Mouse (Mus musculus) heart, adult 18-20 months (tissue): ENCODE results near the gene Lfng. TPM values are rescaled to one million over a fixed set of nuclear protein-coding genes. Genes with fewer than 3 reads are reported as not detected.

ENCODE experiments used
- DNase-seq, 2 experiments: peaks; one replicate each; pipeline ENCODE4 v3.0.0; 2021 to 2022; ENCODE audit warnings: mixed read lengths in 1 of 2
- total RNA-seq, 2 experiments: library from RNA; stranded (reverse); gene quantifications; 2 replicates each; pipeline ENCODE4 v1.2.3; 2021

Lfng gene
- total RNA-seq, 2 experiments from 2014 or later = 6.7 to 9.9 TPM

- DNase-seq = no peak
These were observed 8.4 kb downstream of the Lfng start for GRCm38 (mm10) chr5:140615321-140616109.

GRCm38 (mm10) chr5:140616110-140616503 is 9.0 kb downstream of the Lfng start:
- no peak for DNase-seq

GRCm38 (mm10) chr5:140616691-140617090 is 9.6 kb downstream of the Lfng start:
- DNase-seq = no peak

GRCm38 (mm10) chr5:140617714-140618113 is 10.6 kb downstream of the Lfng start:
- peak; percentile 51 to 86 for DNase-seq

- DNase-seq = peak; percentile 76 to 90
These were observed 12.1 kb downstream of the Lfng start for GRCm38 (mm10) chr5:140619151-140619771.

GRCm38 (mm10) chr5:140619895-140620736 is 13.0 kb downstream of the Lfng start:
- DNase-seq = no peak

- no peak for DNase-seq
These were observed 14.0 kb downstream of the Lfng start for GRCm38 (mm10) chr5:140621092-140621491.

- DNase-seq = no peak
These were observed 14.4 kb downstream of the Lfng start for GRCm38 (mm10) chr5:140621517-140621916.

GRCm38 (mm10) chr5:140622978-140623670 is 16.0 kb downstream of the Lfng start:
- no peak for DNase-seq

- DNase-seq = no peak
These were observed 16.7 kb downstream of the Lfng start for GRCm38 (mm10) chr5:140623791-140624190.

- DNase-seq = no peak
These were observed 17.1 kb downstream of the Lfng start for GRCm38 (mm10) chr5:140624238-140624637.

GRCm38 (mm10) chr5:140624961-140625360 is 17.8 kb downstream of the Lfng start:
- DNase-seq = no peak

- DNase-seq = no peak
These were observed 20.5 kb downstream of the Lfng start for GRCm38 (mm10) chr5:140627580-140627979.

GRCm38 (mm10) chr5:140628995-140629394 is 21.9 kb downstream of the Lfng start:
- DNase-seq = no peak

- DNase-seq = no peak
These were observed 26.3 kb downstream of the Lfng start for GRCm38 (mm10) chr5:140633432-140633831.

- no peak for DNase-seq
These were observed 27.9 kb downstream of the Lfng start for GRCm38 (mm10) chr5:140634798-140635722.

GRCm38 (mm10) chr5:140636316-140637057 is 29.4 kb downstream of the Lfng start:
- DNase-seq = peak in 1 of 2 experiments; percentile 55

GRCm38 (mm10) chr5:140637058-140637410 is 29.9 kb downstream of the Lfng start:
- no peak for DNase-seq

GRCm38 (mm10) chr5:140637989-140638388 is 30.9 kb downstream of the Lfng start:
- no peak for DNase-seq

- no peak for DNase-seq
These were observed 31.4 kb downstream of the Lfng start for GRCm38 (mm10) chr5:140638484-140638883.
